Mouse (Mus musculus): ENCODE measurements around the gene Ager. TPM values are rescaled to one million over a fixed set of nuclear protein-coding genes. Genes with fewer than 3 reads are reported as not detected.

The Ager gene
- polyA plus RNA-seq, 1 experiment from 2014 or later = 2.7 TPM

DNA sequence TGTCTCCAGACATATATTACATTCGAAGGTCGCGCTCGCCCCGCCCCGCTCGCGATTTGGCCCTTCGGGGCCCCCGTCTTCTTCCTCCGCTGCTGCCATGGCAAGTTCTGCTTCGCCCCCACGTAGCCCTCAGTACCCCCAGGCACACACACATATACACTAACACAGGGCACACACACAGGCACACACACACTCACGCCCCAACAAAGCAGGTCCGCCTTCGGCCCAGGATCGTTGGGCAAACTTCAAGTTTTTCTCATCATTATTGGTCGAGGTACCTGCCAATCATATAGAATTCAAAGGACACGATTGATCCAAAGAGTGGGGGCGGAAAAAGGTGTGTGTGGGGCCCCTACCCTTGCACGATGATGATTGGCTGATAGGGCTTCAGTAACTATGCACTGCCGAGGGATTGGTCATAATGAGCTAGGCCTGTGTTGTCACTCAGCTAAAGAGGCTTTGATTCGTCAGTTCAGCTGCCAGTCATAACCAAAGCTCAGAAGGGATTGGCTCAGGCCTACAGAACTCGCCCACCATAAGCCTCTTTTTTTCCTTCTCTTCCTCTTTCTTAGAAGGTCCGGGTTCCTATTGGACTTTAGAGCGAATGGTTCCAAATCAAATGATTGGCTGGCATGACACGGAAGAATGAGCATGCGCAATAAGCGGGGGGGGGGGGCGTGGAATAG lies 5.9 kb downstream of the Ager start, which contains the start of gene Rnf5:
Gene Rnf5, minus strand, starts transcription at position 316 of the 686 bp plus-strand sequence.
- H3K27me3 ChIP-seq (ENCODE audit: control insufficient read depth, insufficient read depth, low read length) = no peaks in the 10 kb centered on the region
- H3K4me1 ChIP-seq (ENCODE audit: control insufficient read depth, insufficient read depth, low read length) = peaks cover 16% of the 10 kb centered on the region
- WGBS = under 1% methylated on average over 30 of the region's 30 CpGs
- peak within 1 kb of the TSS; percentile 66 for H3K9ac ChIP-seq (ENCODE audit: low read length)
- DNase-seq (ENCODE audit: low spot score) = peak; percentile 99
- H3K36me3 ChIP-seq (ENCODE audit: control insufficient read depth, insufficient read depth, low read length) = peaks cover 7% of the 10 kb centered on the region; the same call in 1 of the 2 replicates
- H3K4me2 ChIP-seq (ENCODE audit: low read depth, severe bottlenecking) = peak within 1 kb of the TSS; percentile 93
- no peaks in the 10 kb centered on the region for H3K9me3 ChIP-seq (ENCODE audit: control insufficient read depth, low read length)
- H3K27ac ChIP-seq (replicated peaks; ENCODE audit: low read depth, low read length) = peak within 1 kb of the TSS; percentile 49
- H3K4me3 ChIP-seq (ENCODE audit: low read depth, low read length) = peak within 1 kb of the TSS; percentile 96
- ATAC-seq (ENCODE audit: insufficient number of reproducible peaks, low FRiP score, low TSS enrichment, low read depth) = peak; percentile 97

DNA sequence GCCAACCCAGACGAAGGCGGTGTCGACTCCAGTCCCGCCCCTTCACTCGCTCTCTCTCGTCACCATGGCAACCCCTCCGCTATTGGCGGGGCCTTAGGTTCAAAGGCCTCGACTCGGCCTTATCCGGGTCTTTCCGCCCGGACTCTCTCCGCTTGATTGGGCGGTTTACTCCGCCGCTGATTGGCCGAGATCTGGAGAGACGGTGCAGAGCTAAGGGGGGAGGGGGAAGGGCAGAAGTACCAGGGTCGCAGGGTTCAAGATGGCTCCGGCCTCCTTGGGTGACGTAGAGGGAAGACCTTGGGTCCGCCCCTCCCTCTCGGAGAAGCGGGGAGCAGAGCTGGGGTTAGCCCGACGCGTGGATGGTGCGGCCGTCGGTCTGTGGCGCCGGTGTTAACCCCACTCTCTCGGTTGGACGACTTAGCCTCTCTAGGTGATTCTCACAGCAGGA lies 6.4 kb downstream of the Ager start, which contains the start of gene Agpat1:
Gene Agpat1, plus strand, starts transcription at position 202 of the 448 bp plus-strand sequence.
- H3K4me1 ChIP-seq (ENCODE audit: control insufficient read depth, insufficient read depth, low read length) = peaks cover 16% of the 10 kb centered on the region
- peak; percentile 90 for ATAC-seq (ENCODE audit: insufficient number of reproducible peaks, low FRiP score, low TSS enrichment, low read depth)
- peak within 1 kb of the TSS; percentile 89 for H3K9ac ChIP-seq (ENCODE audit: low read length)
- peak; percentile 99 for DNase-seq (ENCODE audit: low spot score)
- no peaks in the 10 kb centered on the region for H3K27me3 ChIP-seq (ENCODE audit: control insufficient read depth, insufficient read depth, low read length)
- no peaks in the 10 kb centered on the region for H3K9me3 ChIP-seq (ENCODE audit: control insufficient read depth, low read length)
- 0% methylated on average over 35 of the region's 35 CpGs for WGBS
- peaks cover 7% of the 10 kb centered on the region; the same call in 1 of the 2 replicates for H3K36me3 ChIP-seq (ENCODE audit: control insufficient read depth, insufficient read depth, low read length)
- H3K4me2 ChIP-seq (ENCODE audit: low read depth, severe bottlenecking) = peak within 1 kb of the TSS; percentile 93
- peak within 1 kb of the TSS; percentile 96 for H3K4me3 ChIP-seq (ENCODE audit: low read depth, low read length)
- peak within 1 kb of the TSS; percentile 72 for H3K27ac ChIP-seq (replicated peaks; ENCODE audit: low read depth, low read length)

DNA sequence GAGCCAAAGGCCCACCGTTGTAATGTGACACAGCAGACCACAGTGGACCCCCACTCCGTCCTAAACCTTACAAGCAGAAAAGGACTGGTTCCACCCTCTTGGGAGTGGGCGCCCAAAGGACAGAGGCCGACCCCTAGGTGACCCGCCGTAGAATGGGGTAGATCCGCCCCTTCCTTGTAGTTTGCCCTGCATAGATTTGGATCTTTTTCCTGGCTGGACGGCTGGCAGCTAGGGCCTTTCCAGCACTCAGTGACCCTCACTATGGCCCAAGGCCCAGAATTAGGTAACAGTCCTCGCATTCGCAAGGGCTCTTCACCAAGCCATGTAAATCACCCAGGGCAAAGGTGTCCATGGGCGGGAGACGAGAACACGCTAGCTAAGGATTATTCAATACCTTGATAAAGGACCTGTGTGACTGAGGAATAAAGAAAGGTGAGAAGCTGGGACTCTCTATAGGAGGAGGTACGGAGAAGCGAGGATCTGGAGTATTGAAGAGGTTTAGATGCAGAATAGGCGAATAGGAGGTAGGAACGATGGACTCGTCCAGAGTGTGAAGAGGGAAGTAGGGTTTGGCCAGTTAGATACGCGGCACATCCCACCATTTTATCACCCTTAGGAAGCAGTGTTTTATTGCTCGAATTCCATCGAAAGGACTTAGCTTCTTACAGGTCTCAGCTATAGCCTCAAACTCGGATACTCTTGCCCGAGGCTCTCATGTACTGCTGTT lies 7.0 kb downstream of the Ager start:
- H3K4me1 ChIP-seq (ENCODE audit: control insufficient read depth, insufficient read depth, low read length) = peaks cover 16% of the 10 kb centered on the region

DNA sequence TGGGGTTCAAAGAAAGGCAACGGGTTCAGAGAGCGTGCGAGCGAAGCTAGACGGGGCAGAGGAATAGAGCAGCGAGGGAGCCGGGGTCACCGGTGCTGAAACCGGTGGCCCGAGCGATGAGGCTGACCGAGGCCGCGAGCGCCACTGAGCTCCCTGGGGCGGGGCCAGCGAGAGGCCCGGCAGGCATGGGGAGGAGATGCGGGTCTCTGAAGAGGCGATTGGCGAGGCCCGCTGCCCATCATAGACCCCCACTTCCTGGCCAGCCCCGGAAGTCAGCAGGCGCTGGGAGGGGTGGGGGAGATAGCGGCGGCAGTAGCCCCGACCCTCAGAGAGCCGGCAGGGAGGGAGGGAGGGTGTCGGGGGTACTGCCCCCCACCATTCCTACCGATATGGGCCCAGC lies 7.9 kb downstream of the Ager start:
- Histone ChIP-seq H3K4me3 (ENCODE audit: low read depth, low read length) (peak overlapping the region; percentile 96), H3K27ac (replicated peaks; ENCODE audit: low read depth, low read length) (peak overlapping the region; percentile 72; the same call in 1 of the 2 replicates), H3K4me1 (ENCODE audit: control insufficient read depth, insufficient read depth, low read length) (peaks cover 16% of the 10 kb centered on the region), H3K9ac (ENCODE audit: low read length) (peak overlapping the region; percentile 89), H3K36me3 (ENCODE audit: control insufficient read depth, insufficient read depth, low read length) (peaks cover 4% of the 10 kb centered on the region; the same call in 1 of the 2 replicates), H3K9me3 (ENCODE audit: control insufficient read depth, low read length) (no peaks in the 10 kb centered on the region), H3K4me2 (ENCODE audit: low read depth, severe bottlenecking) (peak overlapping the region; percentile 93), H3K27me3 (ENCODE audit: control insufficient read depth, insufficient read depth, low read length) (no peaks in the 10 kb centered on the region)
- peak; percentile 97 for DNase-seq (ENCODE audit: low spot score)
- WGBS = under 1% methylated on average over 23 of the region's 30 CpGs
- ATAC-seq (ENCODE audit: insufficient number of reproducible peaks, low FRiP score, low TSS enrichment, low read depth) = peak; percentile 14

More for the DNA sequence above, 7.0 kb downstream of the Ager start:
- Histone ChIP-seq H3K27me3 (ENCODE audit: control insufficient read depth, insufficient read depth, low read length) (no peaks in the 10 kb centered on the region), H3K4me3 (ENCODE audit: low read depth, low read length) (peak overlapping the region; percentile 96), H3K9ac (ENCODE audit: low read length) (peak overlapping the region; percentile 89), H3K9me3 (ENCODE audit: control insufficient read depth, low read length) (no peaks in the 10 kb centered on the region), H3K27ac (replicated peaks; ENCODE audit: low read depth, low read length) (peak overlapping the region; percentile 72), H3K4me2 (ENCODE audit: low read depth, severe bottlenecking) (peak overlapping the region; percentile 93), H3K36me3 (ENCODE audit: control insufficient read depth, insufficient read depth, low read length) (peaks cover 7% of the 10 kb centered on the region; the same call in 1 of the 2 replicates)
- DNase-seq (ENCODE audit: low spot score) (no peak), ATAC-seq (ENCODE audit: insufficient number of reproducible peaks, low FRiP score, low TSS enrichment, low read depth) (no peak)
- 10% methylated on average over 24 of the region's 24 CpGs for WGBS

DNA sequence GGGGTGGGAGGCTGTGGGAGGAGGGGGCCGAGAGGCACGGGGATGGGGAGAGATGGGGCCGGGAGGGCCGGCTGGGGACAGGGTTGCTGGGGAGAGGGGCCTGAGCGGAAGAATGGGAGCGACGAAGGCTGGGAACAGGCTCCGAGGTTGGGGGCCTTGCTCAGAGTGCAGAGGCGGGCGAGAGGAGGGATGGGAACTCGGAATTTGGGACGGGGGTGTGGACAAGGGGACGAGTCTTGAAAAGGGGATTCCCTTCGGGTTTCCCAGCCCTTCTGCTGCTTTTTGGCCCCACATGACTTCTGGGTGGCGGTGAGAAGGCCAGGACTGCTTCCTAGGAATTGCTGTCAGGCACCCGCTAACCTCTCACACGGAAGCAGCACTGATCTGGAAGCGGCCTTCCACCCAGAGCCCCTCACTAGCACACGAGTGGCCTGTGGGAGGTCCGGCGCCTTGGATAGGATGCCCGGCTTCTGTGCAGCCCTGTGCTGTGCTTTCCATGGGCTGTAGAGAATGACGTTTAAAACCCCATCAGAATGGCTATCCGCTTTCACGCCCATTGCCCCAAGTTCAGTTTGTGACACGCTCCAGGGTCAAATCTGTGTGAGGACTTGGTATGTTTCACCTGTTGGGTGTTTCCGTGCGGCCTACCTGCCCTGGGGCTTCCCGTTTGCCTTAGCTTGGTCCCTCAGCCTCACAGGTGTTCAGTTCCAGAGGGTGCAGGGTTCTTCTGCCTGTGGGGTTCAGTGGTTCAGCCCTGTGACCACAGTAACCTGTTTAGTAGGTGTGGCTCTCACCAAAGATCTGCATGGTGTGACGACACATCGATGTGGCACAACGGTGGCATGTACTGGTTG lies 8.8 kb downstream of the Ager start:
- 18% methylated on average over 31 of the region's 32 CpGs for WGBS
- Histone ChIP-seq H3K9me3 (ENCODE audit: control insufficient read depth, low read length) (no peaks in the 10 kb centered on the region), H3K36me3 (ENCODE audit: control insufficient read depth, insufficient read depth, low read length) (peaks cover 8% of the 10 kb centered on the region; the same call in 1 of the 2 replicates), H3K27me3 (ENCODE audit: control insufficient read depth, insufficient read depth, low read length) (no peaks in the 10 kb centered on the region), H3K4me2 (ENCODE audit: low read depth, severe bottlenecking) (peak overlapping the region; percentile 93), H3K9ac (ENCODE audit: low read length) (peak overlapping the region; percentile 89), H3K4me1 (ENCODE audit: control insufficient read depth, insufficient read depth, low read length) (peaks cover 16% of the 10 kb centered on the region), H3K27ac (replicated peaks; ENCODE audit: low read depth, low read length) (peak overlapping the region; percentile 68; the same call in 1 of the 2 replicates), H3K4me3 (ENCODE audit: low read depth, low read length) (peak overlapping the region; percentile 96)
- ATAC-seq (ENCODE audit: insufficient number of reproducible peaks, low FRiP score, low TSS enrichment, low read depth) (no peak), DNase-seq (ENCODE audit: low spot score) (no peak)

DNA sequence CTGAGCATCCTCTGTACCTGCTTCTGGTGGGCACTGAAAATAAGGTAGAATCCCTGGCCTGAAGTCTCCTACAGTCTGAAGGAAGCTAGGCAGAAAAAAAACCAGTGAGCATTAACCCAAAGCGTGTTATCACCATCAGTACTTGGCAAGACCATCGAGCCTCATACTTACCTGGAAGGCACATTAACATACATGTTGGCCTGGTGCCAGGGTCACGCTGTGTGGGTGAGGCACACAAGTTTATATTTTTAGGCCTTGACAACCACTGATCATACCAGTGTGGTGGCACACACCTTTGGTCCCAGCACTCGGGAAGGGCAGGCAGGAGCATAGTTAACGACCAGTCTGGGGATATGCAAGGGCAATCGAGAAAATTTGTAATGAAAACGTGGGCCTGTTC lies 10.3 kb downstream of the Ager start:
- 92% methylated on average over 7 of the region's 7 CpGs for WGBS

DNA sequence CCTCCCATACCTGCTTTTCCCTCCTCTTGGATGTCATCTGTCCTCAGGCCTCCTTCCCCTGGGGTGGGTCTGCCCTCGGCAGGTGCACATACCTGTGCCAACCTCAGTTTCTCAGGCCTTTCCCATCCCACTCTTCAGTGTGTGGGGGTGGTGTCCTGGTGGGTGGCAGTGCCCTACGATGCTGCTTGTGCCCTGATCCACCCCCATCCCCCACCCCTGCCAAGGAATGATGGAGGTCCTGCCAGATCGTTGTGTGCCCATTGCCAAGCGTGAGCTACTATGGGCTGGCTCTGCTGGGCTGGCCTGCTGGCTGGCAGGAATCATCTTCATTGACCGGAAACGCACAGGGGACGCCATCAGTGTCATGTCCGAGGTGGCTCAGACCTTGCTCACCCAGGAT lies 13.4 kb downstream of the Ager start:
- H3K27ac ChIP-seq (replicated peaks; ENCODE audit: low read depth, low read length) = no peak overlapping the region
- peaks cover 25% of the 10 kb centered on the region for H3K36me3 ChIP-seq (ENCODE audit: control insufficient read depth, insufficient read depth, low read length)
- H3K4me3 ChIP-seq (ENCODE audit: low read depth, low read length) = no peak overlapping the region
- ATAC-seq (ENCODE audit: insufficient number of reproducible peaks, low FRiP score, low TSS enrichment, low read depth) = no peak
- no peak for DNase-seq (ENCODE audit: low spot score)
- no peak overlapping the region for H3K4me2 ChIP-seq (ENCODE audit: low read depth, severe bottlenecking)
- H3K9me3 ChIP-seq (ENCODE audit: control insufficient read depth, low read length) = no peaks in the 10 kb centered on the region
- no peak overlapping the region for H3K9ac ChIP-seq (ENCODE audit: low read length)
- 92% methylated on average over 8 of the region's 8 CpGs for WGBS
- H3K27me3 ChIP-seq (ENCODE audit: control insufficient read depth, insufficient read depth, low read length) = no peaks in the 10 kb centered on the region
- H3K4me1 ChIP-seq (ENCODE audit: control insufficient read depth, insufficient read depth, low read length) = peaks cover 6% of the 10 kb centered on the region

More for the DNA sequence above, 10.3 kb downstream of the Ager start:
- DNase-seq (ENCODE audit: low spot score) = no peak
- Histone ChIP-seq H3K4me3 (ENCODE audit: low read depth, low read length) (no peak overlapping the region), H3K27me3 (ENCODE audit: control insufficient read depth, insufficient read depth, low read length) (no peaks in the 10 kb centered on the region), H3K36me3 (ENCODE audit: control insufficient read depth, insufficient read depth, low read length) (peaks cover 18% of the 10 kb centered on the region), H3K4me2 (ENCODE audit: low read depth, severe bottlenecking) (no peak overlapping the region), H3K27ac (replicated peaks; ENCODE audit: low read depth, low read length) (no peak overlapping the region), H3K9me3 (ENCODE audit: control insufficient read depth, low read length) (no peaks in the 10 kb centered on the region), H3K4me1 (ENCODE audit: control insufficient read depth, insufficient read depth, low read length) (peaks cover 14% of the 10 kb centered on the region), H3K9ac (ENCODE audit: low read length) (no peak overlapping the region)
- no peak for ATAC-seq (ENCODE audit: insufficient number of reproducible peaks, low FRiP score, low TSS enrichment, low read depth)
